Comparison of ENCODE assay signal across 16 mouse cellular contexts in genomic region chr19:17528746-17529532, GRCm38 (mm10).
"Had no signal": no experiment of that assay in that cellular context is flagged by ENCODE, and none has a peak within 500 bp of the region (broad histone marks: within the 10 kb centered on the region; RNA-seq: fewer than 3 reads in every experiment).

No protein-coding gene starts in this region.

- DNase-seq: kidney, adult 2 months; kidney, postnatal 25 days; layer of hippocampus, postnatal 36 days; lung, adult 18-20 months; lung, postnatal 10 days; lung, postnatal 36 days; midbrain, embryonic 14.5 days; thymus, postnatal 36 days had no signal

- ATAC-seq: liver, embryonic 12.5 days had no signal

- H3K27ac ChIP-seq: kidney, postnatal 0 days; left cerebral cortex, adult 2 months; liver, embryonic 12.5 days; liver, embryonic 15.5 days; lung, embryonic 15.5 days; stomach, postnatal 0 days had no signal

- H3K4me2 ChIP-seq: liver, embryonic 12.5 days; liver, embryonic 15.5 days; lung, embryonic 15.5 days; midbrain, embryonic 11.5 days had no signal

- H3K9ac ChIP-seq: liver, embryonic 12.5 days; liver, embryonic 15.5 days; lung, embryonic 15.5 days had no signal

- H3K4me1 ChIP-seq: liver, embryonic 12.5 days; liver, embryonic 15.5 days; lung, embryonic 15.5 days; megakaryocyte, embryonic 14.5 days had no signal

- H3K27me3 ChIP-seq: liver, embryonic 12.5 days; liver, embryonic 15.5 days; lung, embryonic 15.5 days; megakaryocyte, embryonic 14.5 days had no signal

- H3K9me3 ChIP-seq: liver, embryonic 12.5 days; liver, embryonic 15.5 days; lung, embryonic 15.5 days; megakaryocyte, embryonic 14.5 days had no signal

- H3K4me3 ChIP-seq: left cerebral cortex, adult 2 months; liver, embryonic 12.5 days; liver, embryonic 15.5 days; lung, embryonic 15.5 days; megakaryocyte, embryonic 14.5 days had no signal

- H3K36me3 ChIP-seq: liver, embryonic 12.5 days; liver, embryonic 15.5 days; lung, embryonic 15.5 days had no signal
